Mouse (Mus musculus) testis, postnatal 14 days (tissue): ENCODE measurements at regions not wholly inside any gene's neighbourhood (a gene's known extent, or its start where the extent isn't known, plus 50 kb on each side); places are given as distances from the start of the nearest gene placed in this dataset.

Experiments used
- DNase-seq: peaks from one replicate; pipeline ENCODE4 v3.0.0; 2021; ENCODE audit warnings: low spot score

DNA sequence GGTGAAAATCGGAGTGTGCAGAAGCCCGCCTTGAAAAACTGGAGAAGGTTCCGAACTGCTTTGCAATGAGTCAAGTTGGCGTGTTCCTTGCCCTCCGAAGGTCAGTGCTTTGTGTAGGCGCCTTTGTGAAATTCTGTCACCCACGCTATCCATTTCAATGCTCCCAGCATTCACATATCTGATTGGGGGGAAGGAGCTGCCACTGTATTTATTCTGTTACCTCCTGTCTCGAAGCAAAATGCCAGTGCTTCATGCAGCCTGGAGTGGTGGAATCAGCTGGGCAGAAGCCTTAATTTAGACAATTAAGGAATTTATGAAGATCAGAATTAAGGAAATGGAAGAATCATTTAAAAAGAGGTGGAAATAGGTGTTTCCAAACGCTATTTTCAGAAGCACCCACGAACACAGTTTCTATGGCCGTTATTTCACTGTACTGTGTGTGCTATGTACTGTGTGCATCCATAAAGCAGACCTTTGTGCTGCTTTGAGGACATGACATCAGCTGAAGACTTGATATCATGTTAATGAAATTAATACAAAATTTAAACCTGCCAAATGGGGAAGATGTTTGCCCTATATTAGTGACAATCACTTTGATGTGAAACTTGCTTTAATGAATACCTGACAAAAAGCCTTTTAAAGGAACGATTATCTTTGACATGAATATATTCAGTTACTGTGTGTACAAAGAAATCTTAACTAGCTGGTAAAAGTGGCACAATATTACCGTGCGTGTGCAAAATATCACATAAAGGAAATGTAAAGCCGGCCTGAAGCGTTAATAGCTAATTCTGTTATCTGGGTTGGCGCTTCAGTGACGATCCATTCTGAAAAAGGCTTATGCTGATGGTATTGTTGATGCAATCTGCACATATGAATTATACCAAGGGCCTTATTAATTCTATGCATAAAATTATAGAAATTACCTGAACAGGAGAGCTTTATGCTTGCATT is 72.9 kb upstream of the Gls start:
- DNase-seq, result no peak

DNA sequence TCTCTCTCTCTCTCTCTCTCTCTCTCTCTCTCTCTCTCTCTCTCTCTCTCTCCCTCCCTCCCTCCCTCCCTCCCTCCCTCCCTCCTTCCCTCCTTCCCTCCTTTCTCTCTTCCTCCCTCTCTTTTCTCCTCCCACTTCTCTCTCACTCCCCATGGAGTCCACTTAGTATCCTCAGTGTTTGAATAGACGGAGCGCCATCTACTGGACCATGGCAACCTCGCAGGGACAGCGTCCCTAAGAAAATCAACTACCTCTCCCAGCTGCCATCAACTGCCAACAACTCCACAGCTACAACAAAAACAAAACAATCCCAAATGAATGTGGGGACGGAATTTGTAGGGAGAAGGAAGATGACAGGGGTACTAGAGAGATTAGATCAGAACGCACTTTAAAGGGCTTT is 69.5 kb upstream of the Gls start:
- peak; percentile 39 for DNase-seq

DNA sequence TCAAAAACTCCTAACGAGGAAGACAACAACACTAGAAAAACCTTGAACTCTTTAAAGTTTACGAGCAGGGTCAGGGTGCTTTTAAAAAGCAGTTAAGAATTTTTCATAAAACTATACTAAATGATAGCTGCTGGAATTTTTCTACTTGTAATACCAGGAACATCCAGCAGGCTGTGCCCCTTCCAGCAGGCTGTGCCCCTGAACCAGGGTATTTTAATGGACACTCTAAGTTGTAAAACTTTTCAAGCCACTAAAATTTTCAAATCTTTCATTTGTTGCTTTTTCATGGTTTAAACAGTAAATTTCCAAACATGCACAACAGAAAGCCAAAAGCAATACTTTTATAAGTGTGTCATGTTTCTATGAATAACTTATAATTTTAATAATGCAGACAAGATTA is 68.2 kb upstream of the Gls start:
- no peak for DNase-seq

DNA sequence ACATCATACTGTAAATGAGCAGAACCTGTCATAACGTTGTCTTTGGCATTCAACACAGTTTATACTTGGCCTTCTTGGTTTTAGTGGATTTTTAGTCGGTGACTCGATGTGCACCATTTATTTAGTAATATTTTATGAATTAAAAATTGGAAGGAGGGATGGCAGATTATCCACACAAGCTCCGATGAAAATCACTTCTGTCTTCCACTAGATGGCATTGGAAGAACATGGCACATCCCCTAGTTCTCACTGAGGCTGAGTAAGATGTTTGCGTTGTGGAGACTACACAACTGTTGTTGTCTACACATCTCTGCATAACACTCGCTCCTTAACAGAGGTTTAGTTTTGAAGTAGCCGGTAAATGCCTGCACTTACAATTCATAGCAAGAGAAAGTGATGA is 66.5 kb upstream of the Gls start:
- no peak for DNase-seq

DNA sequence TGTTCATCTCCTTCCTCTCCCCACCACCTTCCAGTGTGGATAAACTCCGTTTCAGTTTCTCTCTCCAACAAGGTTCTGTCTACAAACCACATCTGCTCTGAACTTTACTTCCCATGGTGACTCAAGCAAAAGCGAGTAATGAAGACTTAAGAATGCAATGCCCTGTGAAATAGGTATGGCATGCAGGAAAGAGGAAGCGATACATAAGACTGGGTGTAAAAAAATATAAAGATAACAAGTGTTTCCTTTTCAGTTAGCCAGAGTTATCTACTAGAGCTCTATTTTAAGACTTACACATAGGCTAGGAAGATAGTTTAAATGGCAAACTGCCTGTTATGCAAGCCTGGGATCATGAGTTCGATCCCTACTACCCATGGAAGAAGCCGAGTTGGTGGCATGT is 65.3 kb upstream of the Gls start:
- DNase-seq, result no peak

DNA sequence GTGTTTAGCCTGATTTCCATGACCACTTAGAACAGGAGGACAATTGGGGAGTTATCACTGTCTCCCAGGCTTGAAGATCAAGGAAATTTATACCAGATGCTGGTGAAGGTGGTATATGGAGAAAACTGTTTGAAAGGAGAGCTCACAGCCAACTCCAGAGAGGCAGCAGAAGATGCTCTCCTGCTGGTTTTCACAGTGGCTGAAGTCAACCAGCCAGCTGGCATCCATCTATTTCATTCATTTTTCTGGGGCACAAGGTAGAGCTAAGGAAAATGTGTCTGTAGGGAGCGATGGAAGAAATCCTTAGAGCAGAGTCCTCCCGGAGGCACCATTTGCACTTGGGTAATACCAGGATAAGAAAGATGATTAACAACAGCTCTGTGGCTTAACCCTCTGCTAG is 63.1 kb upstream of the Gls start:
- DNase-seq, result no peak

DNA sequence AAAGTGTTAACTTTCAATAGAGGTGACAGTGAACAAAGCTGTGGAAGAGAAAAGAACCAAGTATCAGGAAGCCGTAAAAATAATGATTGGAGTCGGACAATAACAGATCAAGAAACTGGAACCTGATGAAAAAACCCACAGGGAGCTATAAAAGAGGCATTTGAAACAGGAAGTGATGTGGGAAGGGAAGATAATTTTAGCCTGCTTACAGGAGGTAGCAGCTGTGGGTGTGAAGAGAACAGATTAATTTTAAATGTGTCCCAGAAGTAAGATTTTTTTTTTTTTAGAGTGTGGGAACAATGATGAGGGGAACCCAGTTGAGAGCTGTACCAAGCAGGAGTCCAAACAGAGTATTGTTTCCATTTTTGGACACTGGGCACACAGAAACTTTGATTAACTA is 61.5 kb upstream of the Gls start:
- DNase-seq, result no peak

DNA sequence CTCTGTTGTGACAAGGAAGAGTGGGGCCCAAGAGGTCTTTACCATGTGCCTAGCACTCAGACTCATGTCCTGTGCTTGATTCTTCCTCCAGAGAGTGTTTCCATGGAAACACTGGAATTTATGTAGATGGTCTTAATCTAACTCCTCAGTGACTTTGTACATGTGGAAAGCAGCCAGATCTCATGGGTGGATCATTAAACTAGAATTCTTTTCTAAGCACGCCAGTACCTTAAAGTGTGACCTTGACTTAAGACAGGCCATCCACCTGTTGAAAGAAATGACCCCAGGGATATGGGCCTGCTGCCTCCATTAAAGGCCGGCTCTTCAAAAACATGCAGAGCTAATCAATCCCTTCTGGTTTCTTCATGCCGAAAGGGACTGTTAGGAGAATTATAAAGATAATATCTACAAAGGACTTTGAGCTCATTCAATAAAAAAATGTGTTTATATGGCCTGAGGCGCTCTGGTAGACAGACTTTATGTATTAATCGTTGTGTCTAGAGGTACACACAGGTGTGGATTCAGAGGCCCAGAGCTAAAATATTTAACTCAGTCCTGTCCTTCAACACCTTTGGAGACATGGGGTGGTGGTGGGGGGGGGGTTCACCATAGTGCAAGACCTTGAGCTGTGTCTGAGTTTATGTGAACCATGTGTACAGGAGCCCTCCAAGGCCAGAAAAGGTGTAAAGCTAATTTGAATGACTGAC is 60.5 kb upstream of the Gls start:
- no peak for DNase-seq
